Mouse (Mus musculus) lung, embryonic 15.5 days (tissue): ENCODE measurements around the gene Polr3g. TPM values are rescaled to one million over a fixed set of nuclear protein-coding genes. Genes with fewer than 3 reads are reported as not detected.

Source experiments
- polyA plus RNA-seq: library from polyadenylated mRNA; unstranded; fragments of >200 nt; fragmentation: Nextera tagmentation; extraction: Ambion mirVana; gene quantifications from 2 replicates; pipeline ENCODE4 v1.2.1, GENCODE M21; 2015

Gene Polr3g
- polyA plus RNA-seq, 1 experiment from 2014 or later: 12.1 TPM

Other genes starting within 250 kb of the Polr3g start
- gene Adgrv1, start 77.9 kb downstream of the Polr3g start, polyA plus RNA-seq: 2.1 and 2.4 TPM in 2 replicates
- gene Lysmd3, start 53.4 kb downstream of the Polr3g start, polyA plus RNA-seq: 23.8 and 27.7 TPM in 2 replicates
- gene Mblac2, start 328 bp upstream of the Polr3g start, polyA plus RNA-seq: 4.8 and 6.3 TPM in 2 replicates
- gene Cetn3, start 72.1 kb upstream of the Polr3g start, polyA plus RNA-seq: 195 and 202 TPM in 2 replicates